Mouse (Mus musculus): ENCODE measurements around the gene Gm9918.

Gene Gm9918

GRCm38 (mm10) chr15:102271441-102271840, 1.1 kb downstream of the Gm9918 start:
- in situ Hi-C loops (cut with MboI, MseI): no loop called here

GRCm38 (mm10) chr15:102273982-102274716, 3.8 kb downstream of the Gm9918 start:
- in situ Hi-C loops (cut with MboI, MseI): no loop called here

GRCm38 (mm10) chr15:102278726-102279091, 8.3 kb downstream of the Gm9918 start:
- in situ Hi-C loops (cut with MboI, MseI): no loop called here

GRCm38 (mm10) chr15:102279092-102279782, 8.9 kb downstream of the Gm9918 start, which contains the start of gene Mfsd5:
Mfsd5 (plus strand) TSS chr15:102279454.
- in situ Hi-C loops (cut with MboI, MseI): no loop called here

GRCm38 (mm10) chr15:102279783-102280520, 9.6 kb downstream of the Gm9918 start:
- in situ Hi-C loops (cut with MboI, MseI): no loop called here

- in situ Hi-C loops (cut with MboI, MseI): no loop called here
Measured at GRCm38 (mm10) chr15:102280623-102281022, 10.3 kb downstream of the Gm9918 start.

- in situ Hi-C loops (cut with MboI, MseI): no loop called here
Measured at GRCm38 (mm10) chr15:102282463-102283292, 12.3 kb downstream of the Gm9918 start.

- in situ Hi-C loops (cut with MboI, MseI): no loop called here
Measured at GRCm38 (mm10) chr15:102283648-102284047, 13.3 kb downstream of the Gm9918 start.

GRCm38 (mm10) chr15:102287395-102287794, 17.0 kb downstream of the Gm9918 start:
- in situ Hi-C loops (cut with MboI, MseI): no loop called here

- in situ Hi-C loops (cut with MboI, MseI): no loop called here
Measured at GRCm38 (mm10) chr15:102295633-102296367, 25.4 kb downstream of the Gm9918 start, which contains the start of gene Espl1. Espl1 (plus strand) TSS chr15:102296266.

- in situ Hi-C loops (cut with MboI, MseI): no loop called here
Measured at GRCm38 (mm10) chr15:102296368-102297006, 26.1 kb downstream of the Gm9918 start.

GRCm38 (mm10) chr15:102302542-102302941, 32.2 kb downstream of the Gm9918 start:
- in situ Hi-C loops (cut with MboI, MseI): loop anchor here in 1 of 2 experiments (5.0 kb wide), 1 partner anchor 35 kb away; no protein-coding TSS in a partner anchor

GRCm38 (mm10) chr15:102308717-102309116, 38.4 kb downstream of the Gm9918 start:
- in situ Hi-C loops (cut with MboI, MseI): no loop called here

- in situ Hi-C loops (cut with MboI, MseI): no loop called here
Measured at GRCm38 (mm10) chr15:102310074-102310845, 39.9 kb downstream of the Gm9918 start.

GRCm38 (mm10) chr15:102311489-102311888, 41.1 kb downstream of the Gm9918 start:
- in situ Hi-C loops (cut with MboI, MseI): no loop called here

GRCm38 (mm10) chr15:102315292-102315691, 44.9 kb downstream of the Gm9918 start:
- in situ Hi-C loops (cut with MboI, MseI): loop anchor here in 1 of 2 experiments (5.0 kb wide), 1 partner anchor 73 kb away; no protein-coding TSS in a partner anchor

GRCm38 (mm10) chr15:102316263-102316662, 45.9 kb downstream of the Gm9918 start:
- in situ Hi-C loops (cut with MboI, MseI): loop anchor here in 1 of 2 experiments (5.0 kb wide), 1 partner anchor 74 kb away; no protein-coding TSS in a partner anchor

Data from T-helper 17 cell (primary cell).